Mouse (Mus musculus) right cerebral cortex, postnatal 10 days (tissue): ENCODE measurements around the gene Orc5.
"Not testable (repeated sequence)": the region's sequence is repeated elsewhere in the genome, so short reads cannot be mapped to it uniquely, and the experiment has no call there.

Experiments used
- DNase-seq, 2 experiments: peaks; one replicate each; pipeline ENCODE4 v3.0.0; 2021; ENCODE audit warnings: low spot score in 2 of 2

The Orc5 gene

DNA sequence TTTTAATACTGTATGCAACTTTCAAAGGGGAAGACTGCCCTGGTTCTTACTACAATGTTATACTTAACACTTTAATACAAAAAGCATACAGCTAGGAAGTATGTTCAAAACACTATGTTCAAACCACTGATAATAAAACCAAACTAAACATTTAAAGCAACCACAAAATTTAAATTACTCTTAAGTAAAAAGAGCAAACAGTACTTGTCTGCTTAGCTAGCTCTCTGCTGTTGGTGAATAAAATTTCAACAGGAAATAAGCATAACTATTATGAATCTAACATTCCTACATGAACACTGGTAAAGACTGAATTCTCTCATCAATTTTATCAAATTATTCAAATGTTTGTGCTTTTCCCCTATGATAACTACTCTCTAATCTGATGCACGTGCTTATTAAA, 13.5 kb downstream of the Orc5 start:
- DNase-seq: no peak

- no peak for DNase-seq
Observed at GRCm38 (mm10) chr5:22532571-22532970, 17.7 kb downstream of the Orc5 start.

DNA sequence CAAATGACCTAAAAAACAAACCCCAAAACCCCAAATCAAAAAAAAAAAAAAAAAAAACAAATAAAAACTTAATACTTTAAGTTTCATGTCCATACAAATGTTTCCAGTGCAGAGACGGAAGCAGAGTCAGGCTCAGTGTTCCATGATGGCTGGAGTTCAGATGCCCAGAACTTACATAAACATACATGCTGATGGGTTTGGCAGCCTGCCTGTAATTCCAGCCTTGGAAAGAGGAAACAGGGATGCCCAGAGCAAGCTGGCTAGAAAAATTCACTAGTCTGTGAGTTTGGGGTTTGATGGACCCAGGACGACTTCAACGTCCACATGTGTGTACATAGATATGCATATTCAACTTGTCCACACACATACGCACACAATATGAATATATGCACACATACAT, 27.6 kb downstream of the Orc5 start:
- DNase-seq: no peak

- no peak for DNase-seq
Observed at GRCm38 (mm10) chr5:22519708-22520107, 30.5 kb downstream of the Orc5 start.

DNA sequence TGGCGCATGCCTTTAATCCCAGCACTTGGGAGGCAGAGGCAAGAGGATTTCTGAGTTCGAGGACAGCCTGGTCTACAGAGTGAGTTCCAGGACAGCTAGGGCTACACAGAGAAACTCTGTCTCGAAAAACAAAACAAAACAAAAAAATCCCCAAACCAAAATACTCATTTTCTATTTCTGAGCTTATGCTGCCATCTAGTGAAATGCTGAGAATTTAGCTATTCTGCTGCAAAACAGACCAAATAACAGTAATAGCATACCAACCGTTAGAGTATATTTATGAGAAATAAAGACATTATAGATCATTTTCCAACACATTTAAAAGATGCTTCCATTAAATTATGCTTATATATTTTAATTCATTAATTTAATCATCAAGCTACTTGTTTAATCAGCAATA, 34.5 kb downstream of the Orc5 start:
- not testable (repeated sequence) for DNase-seq

GRCm38 (mm10) chr5:22514231-22514630, 36.0 kb downstream of the Orc5 start:
- DNase-seq: not testable (repeated sequence)

GRCm38 (mm10) chr5:22512579-22512978, 37.6 kb downstream of the Orc5 start:
- not testable (repeated sequence) for DNase-seq

DNA sequence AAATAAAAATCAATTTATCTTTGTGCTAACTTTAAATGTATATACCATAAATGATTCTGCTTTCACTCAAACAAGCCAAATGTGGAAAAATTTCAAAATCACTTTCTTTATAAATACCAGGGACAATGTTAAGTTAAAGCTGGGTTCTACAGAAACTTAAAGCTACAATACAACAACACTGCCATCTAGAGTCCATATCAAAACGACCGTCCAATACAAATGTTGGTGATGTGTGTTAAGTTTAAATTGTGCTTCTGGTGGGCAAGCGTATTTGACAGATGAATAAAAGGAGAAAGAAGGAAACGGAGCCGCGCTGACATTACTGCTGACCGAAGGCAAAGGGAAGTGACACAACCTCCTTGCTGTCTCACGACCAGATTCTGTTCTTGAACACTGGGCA, 38.4 kb downstream of the Orc5 start:
- peak in 1 of 2 experiments; percentile 26 for DNase-seq

DNA sequence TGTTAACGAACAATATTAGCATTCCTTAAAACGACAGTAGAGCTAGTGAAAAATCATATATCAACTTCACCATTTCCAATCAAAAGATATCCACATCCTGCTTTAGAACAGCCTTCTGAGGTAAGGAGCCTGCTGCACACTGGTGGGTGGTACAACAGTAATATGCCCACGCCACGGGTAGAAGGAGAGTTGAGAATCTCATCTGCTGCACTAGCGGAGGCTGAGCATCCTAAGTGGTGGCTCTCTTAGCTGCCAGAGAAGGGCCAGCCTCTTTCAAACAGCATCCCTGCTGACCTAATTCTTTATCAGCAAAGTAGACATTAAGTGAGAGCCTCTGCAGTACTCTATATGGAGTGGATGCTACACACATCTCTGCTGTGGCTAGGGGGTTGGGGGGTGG, 41.7 kb downstream of the Orc5 start:
- DNase-seq: no peak

DNA sequence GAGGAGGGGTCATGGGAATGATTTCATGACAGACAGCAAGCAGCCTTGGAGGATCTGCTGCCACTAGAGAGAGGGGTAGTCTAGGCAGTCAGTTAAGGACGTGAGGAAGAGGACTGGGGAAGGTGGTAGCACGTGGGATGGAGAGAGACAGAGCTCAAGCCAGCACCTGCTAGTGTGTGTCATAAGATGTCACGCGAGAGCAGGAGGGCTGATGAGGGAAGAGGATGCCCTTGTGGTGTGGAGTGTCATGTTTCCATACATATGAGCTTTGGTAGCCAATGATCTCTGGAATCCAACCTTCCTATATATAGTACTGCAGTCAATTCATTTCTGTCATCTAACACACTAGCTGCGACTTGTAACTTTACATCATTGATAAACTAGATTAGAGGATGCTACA, 50.8 kb downstream of the Orc5 start:
- DNase-seq: no peak

DNA sequence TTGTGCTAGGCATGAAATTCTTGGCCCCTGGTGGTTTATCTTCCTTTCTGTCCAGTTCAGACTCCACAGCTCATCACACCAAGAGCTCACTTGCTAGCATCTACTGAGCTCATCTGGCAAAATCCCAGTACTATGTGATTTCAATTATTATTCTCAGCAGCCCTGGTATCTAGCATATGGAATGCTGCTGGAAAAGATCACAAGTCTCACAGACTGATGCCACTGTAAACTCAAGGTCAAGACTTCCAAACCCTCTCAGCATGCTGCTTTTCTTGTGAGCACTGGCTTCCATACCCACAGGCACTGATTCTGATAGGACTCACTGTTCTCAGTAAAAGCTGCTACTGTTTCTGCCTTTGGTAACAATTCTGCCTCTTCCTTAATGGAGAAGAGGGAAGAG, 59.1 kb downstream of the Orc5 start:
- no peak for DNase-seq

- no peak for DNase-seq
Observed at GRCm38 (mm10) chr5:22489091-22489490, 61.1 kb downstream of the Orc5 start.

DNA sequence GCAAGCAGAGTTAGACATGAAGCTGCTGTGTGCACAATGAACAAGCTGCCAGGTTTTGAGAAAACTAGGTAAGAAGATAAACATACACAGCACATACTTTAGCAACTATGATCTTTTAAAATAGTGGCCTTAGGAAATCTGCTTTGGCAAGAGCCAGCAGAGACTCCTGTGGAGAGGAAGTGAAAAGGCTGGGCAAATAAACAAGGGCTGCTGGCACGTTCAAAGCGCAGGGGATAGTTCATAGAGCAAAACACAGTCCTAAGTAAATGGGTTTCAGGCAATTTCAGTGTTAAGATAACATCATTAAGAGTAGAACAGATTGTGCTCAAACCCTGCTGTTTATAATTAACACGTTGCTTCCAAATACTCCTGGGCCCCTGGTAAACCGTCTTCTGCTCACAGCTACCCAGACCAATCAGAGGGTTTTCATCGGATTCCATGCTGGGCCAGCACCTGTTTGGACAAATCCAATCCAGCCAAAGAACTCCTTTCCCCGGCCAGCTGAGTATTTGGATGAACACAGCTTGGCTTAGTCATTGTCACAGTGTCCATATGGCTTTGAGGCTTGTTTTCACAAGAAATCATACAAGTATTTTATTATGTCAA, 63.5 kb downstream of the Orc5 start:
- no peak for DNase-seq

GRCm38 (mm10) chr5:22485764-22486163, 64.5 kb downstream of the Orc5 start:
- DNase-seq: no peak

DNA sequence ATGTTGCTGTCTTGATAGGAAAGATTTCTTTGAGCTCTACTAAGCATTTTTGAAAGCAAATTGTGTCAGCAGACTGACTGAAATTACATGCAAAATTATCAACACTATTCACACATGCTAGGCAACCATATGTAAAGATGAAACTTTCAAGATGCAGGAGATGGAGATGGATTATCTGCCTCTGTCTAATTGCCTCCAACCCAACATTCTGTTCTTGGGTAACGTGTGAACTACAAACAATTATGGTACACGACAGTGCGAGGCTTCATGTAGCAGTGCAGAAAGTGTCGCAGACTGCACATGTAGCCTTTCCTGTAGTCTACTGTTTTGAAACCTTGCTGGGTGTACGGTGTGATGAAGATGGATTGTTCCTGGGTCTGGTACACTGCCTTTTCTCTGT, 67.7 kb downstream of the Orc5 start:
- DNase-seq: no peak

DNA sequence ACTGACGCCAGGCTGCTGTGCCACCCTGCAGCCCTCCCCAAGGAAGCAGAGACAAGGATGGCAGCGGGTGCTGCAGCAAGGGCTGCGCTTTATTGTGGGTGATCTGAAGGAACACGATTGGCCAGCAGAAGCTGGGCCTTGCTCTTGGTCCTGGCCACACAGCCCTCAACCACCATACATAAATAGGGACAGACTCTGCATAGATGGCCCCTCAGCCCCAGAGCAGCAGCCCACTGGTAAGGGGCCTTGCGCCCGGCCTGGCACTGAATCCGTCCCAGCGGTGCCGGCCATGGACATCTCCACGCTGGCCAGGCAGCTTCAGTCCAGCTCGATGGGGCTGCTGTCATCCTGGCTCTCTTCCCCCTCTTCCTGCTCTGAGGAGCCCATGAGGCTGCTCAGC, 77.8 kb downstream of the Orc5 start:
- not testable (repeated sequence) for DNase-seq

- DNase-seq: no peak
Observed at GRCm38 (mm10) chr5:22471243-22471642, 79.0 kb downstream of the Orc5 start.

DNA sequence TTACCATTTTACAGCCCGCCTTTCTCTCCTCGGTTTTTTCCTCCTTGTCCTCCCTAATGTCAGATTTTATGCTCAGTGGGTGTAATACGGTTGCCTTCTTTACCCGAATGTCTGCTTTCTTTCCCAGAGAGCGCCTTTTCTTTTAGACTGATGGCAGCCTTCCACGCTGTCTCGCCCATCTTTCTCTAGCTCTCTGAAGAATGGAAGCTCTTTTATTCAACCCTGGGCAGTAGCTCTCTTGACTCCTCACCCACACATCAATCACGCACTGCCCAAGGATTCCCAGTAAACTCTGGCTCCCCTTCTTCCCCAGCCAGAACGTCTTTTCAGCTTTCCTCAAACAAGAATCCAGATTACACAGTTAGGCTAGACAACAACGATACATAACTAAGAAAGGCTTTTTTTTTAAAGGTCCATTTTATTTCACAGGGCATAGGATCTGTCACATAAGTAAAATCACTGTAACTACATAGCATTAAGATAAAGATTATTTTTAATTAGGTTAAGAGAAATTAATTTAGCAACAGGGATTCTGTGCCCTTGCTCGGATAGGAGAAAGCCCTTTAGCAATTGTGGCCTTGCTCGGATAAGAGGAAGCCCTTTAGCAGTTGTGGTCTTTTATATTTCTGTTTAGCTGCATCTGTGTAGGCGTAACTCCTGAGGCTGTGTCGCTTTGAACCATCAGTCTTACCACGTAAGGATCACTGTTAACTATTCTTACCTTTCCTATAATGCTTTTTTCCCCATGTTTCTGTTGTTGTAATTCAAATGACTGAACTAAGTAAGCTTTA, 97.2 kb downstream of the Orc5 start:
- peak in 1 of 2 experiments; percentile 21 for DNase-seq

- no peak for DNase-seq
Observed at GRCm38 (mm10) chr5:22452452-22452851, 97.8 kb downstream of the Orc5 start.

DNA sequence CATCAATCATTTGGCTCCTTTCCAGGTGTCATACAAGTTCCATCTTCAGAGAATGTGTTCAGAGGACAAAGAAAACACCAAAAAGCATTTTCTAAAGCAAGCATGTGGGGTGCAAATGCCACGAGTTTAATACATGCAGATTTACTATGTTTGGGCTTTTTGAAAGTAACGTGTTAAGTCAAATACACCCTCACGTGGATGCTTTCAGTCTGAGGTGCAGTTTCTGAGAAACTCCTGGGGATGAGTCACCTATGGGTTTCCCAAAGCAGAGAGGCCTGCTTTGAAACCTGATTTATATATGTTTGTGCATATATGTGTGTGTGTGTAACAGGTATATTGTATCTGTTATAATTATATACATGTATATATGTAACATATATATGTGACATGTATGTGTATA, 98.5 kb downstream of the Orc5 start:
- DNase-seq: no peak

GRCm38 (mm10) chr5:22449492-22449891, 100.7 kb downstream of the Orc5 start:
- no peak for DNase-seq
